Mouse (Mus musculus) cerebellum, adult 2 months (tissue): ENCODE results near the gene Hsf5.

Source experiments
- CTCF ChIP-seq: fragments of 200-500 bp; IDR thresholded peaks from 2 replicates; pipeline ENCODE4 v1.5.1; 2011; ENCODE audit warnings: low read depth, mild to moderate bottlenecking, control low read depth, low read length, moderate library complexity, borderline replicate concordance; ENCODE audit not compliant: insufficient read depth
- POLR2A ChIP-seq: fragments of 200-500 bp; IDR thresholded peaks from 2 replicates; pipeline ENCODE4 v1.6.1; 2011; ENCODE audit warnings: low read length, control low read depth, borderline replicate concordance; ENCODE audit not compliant: insufficient read depth

DNA sequence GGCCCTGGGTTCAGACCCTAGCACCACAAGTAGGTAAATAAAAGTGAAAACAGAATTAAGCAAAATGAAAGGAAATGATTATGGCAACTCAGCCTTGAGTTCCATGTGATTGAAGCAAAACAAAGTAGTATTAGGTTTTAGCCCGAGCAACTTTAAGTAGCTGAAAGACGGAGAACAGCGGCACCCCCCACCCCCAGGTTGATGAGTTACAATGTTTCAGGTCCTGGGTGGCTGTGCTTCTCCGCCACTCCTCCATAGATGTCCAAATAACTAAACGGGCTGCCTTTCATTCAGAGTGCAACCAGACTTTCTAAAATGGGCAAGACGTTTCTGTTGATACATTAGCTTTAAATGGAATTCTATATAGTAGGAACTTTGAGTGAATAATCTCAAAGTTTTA lies 58.6 kb downstream of the Hsf5 start:
- TF ChIP-seq CTCF, result no peak
- TF ChIP-seq POLR2A, result no peak
